Mouse (Mus musculus) ES-E14 (cell line): Measurements from ENCODE around the gene Bcl6b.

Source experiments
- CHD2 ChIP-seq: IDR thresholded peaks from 2 replicates; pipeline ENCODE4 v1.6.1; 2014; ENCODE audit warnings: mild to moderate bottlenecking, low read depth, low read length, inconsistent platforms
- HCFC1 ChIP-seq: IDR thresholded peaks from 2 replicates; pipeline ENCODE4 v1.6.1; 2012; ENCODE audit warnings: low read length, inconsistent platforms, borderline replicate concordance; ENCODE audit not compliant: insufficient read depth
- MAFK ChIP-seq: IDR thresholded peaks from 2 replicates; pipeline ENCODE4 v1.6.1; 2014; ENCODE audit warnings: mild to moderate bottlenecking, low read depth, low read length, inconsistent platforms; ENCODE audit not compliant: insufficient read depth

- TF ChIP-seq HCFC1, result no peak
- TF ChIP-seq MAFK, result no peak
- TF ChIP-seq CHD2, result no peak
These were observed 30.5 kb downstream of the Bcl6b start for GRCm38 (mm10) chr11:70199107-70199506.
